Mouse (Mus musculus): ENCODE measurements around the gene Egflam. TPM values are rescaled to one million over a fixed set of nuclear protein-coding genes. Genes with fewer than 3 reads are reported as not detected.

Gene Egflam
- polyA plus RNA-seq, 1 experiment from 2014 or later = 12.3 TPM

DNA sequence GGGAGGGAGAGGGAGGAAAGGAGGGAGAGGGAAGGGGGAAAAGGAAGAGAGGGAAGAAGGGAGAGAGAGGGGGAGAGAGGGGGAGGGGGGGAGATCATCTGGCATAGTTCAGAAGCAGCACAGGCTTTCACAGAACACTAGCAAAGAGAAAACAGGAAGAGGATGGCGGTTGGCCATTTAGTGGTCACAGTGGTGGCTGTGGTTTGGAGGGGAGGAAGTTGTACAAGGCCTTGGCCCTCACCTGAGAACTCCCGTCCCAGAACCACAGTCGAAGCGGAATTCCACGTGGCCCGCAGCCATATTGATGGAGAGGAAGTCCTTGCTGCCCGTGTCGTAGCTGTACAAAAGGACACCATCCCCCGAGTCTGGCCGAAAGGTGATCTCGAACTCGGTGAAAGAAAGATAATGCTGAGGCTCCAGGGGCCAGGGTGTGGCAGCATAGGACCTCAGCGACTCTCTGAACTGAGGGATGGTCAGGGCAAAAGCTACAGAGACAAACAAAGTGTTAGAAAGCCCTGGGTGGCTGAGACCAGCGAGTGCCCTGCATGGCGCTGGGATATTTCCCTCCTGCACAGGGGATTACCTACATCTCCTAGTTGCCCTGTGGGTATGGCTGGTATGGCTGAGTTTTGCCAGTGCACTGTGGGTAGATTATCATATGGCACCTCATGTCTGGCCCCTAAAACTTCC is 155.9 kb downstream of the Egflam start:
- WGBS = 84% methylated on average over 15 of the region's 15 CpGs
- no peak for ATAC-seq (ENCODE audit: low FRiP score)
- no peaks in the 10 kb centered on the region for H3K4me1 ChIP-seq

GRCm38 (mm10) chr15:7240950-7241349 is 157.2 kb downstream of the Egflam start:
- H3K4me3 ChIP-seq (replicated peaks) = no peak overlapping the region
- no peaks in the 10 kb centered on the region for H3K4me1 ChIP-seq
- H3K4me2 ChIP-seq = no peak overlapping the region
- H3K36me3 ChIP-seq = no peaks in the 10 kb centered on the region
- H3K9ac ChIP-seq (replicated peaks) = no peak overlapping the region
- peak; percentile 22; the same call in 1 of the 2 replicates for ATAC-seq (ENCODE audit: low FRiP score)
- H3K9me3 ChIP-seq (replicated peaks) = no peaks in the 10 kb centered on the region
- H3K27ac ChIP-seq (replicated peaks) = no peak overlapping the region
- no peaks in the 10 kb centered on the region for H3K27me3 ChIP-seq (replicated peaks)
- 60% methylated on average over 3 of the region's 3 CpGs for WGBS

More for the DNA sequence above, 155.9 kb downstream of the Egflam start:
- no peak overlapping the region for H3K4me3 ChIP-seq (replicated peaks)
- no peak overlapping the region for H3K27ac ChIP-seq (replicated peaks)
- no peaks in the 10 kb centered on the region for H3K36me3 ChIP-seq
- no peak overlapping the region for H3K4me2 ChIP-seq
- no peaks in the 10 kb centered on the region for H3K9me3 ChIP-seq (replicated peaks)
- no peak overlapping the region for H3K9ac ChIP-seq (replicated peaks)
- H3K27me3 ChIP-seq (replicated peaks) = no peaks in the 10 kb centered on the region

- no peaks in the 10 kb centered on the region for H3K36me3 ChIP-seq
- H3K9ac ChIP-seq (replicated peaks) = no peak overlapping the region
- H3K4me3 ChIP-seq (replicated peaks) = no peak overlapping the region
- no peak overlapping the region for H3K4me2 ChIP-seq
- no peak overlapping the region for H3K27ac ChIP-seq (replicated peaks)
- H3K9me3 ChIP-seq (replicated peaks) = no peaks in the 10 kb centered on the region
- H3K27me3 ChIP-seq (replicated peaks) = no peaks in the 10 kb centered on the region
- WGBS = 84% methylated on average over 11 of the region's 11 CpGs
- no peak for ATAC-seq (ENCODE audit: low FRiP score)
- no peaks in the 10 kb centered on the region for H3K4me1 ChIP-seq
Observed at GRCm38 (mm10) chr15:7239904-7240303, 158.3 kb downstream of the Egflam start.

- H3K9me3 ChIP-seq (replicated peaks) = no peaks in the 10 kb centered on the region
- 89% methylated on average over 13 of the region's 13 CpGs for WGBS
- no peak overlapping the region for H3K4me2 ChIP-seq
- H3K27me3 ChIP-seq (replicated peaks) = no peaks in the 10 kb centered on the region
- H3K36me3 ChIP-seq = no peaks in the 10 kb centered on the region
- H3K27ac ChIP-seq (replicated peaks) = no peak overlapping the region
- H3K4me3 ChIP-seq (replicated peaks) = no peak overlapping the region
- no peak overlapping the region for H3K9ac ChIP-seq (replicated peaks)
- ATAC-seq (ENCODE audit: low FRiP score) = no peak
- no peaks in the 10 kb centered on the region for H3K4me1 ChIP-seq
Observed at GRCm38 (mm10) chr15:7233393-7234090, 164.7 kb downstream of the Egflam start.

- no peak overlapping the region for H3K27ac ChIP-seq (replicated peaks)
- WGBS = 4% methylated on average over 5 of the region's 5 CpGs
- peak; percentile 93 for ATAC-seq (ENCODE audit: low FRiP score)
- H3K9ac ChIP-seq (replicated peaks) = no peak overlapping the region
- H3K4me1 ChIP-seq = no peaks in the 10 kb centered on the region
- no peaks in the 10 kb centered on the region for H3K27me3 ChIP-seq (replicated peaks)
- H3K9me3 ChIP-seq (replicated peaks) = no peaks in the 10 kb centered on the region
- H3K36me3 ChIP-seq = no peaks in the 10 kb centered on the region
- no peak overlapping the region for H3K4me3 ChIP-seq (replicated peaks)
- no peak overlapping the region for H3K4me2 ChIP-seq
Observed at GRCm38 (mm10) chr15:7226225-7226624, 172.0 kb downstream of the Egflam start.

DNA sequence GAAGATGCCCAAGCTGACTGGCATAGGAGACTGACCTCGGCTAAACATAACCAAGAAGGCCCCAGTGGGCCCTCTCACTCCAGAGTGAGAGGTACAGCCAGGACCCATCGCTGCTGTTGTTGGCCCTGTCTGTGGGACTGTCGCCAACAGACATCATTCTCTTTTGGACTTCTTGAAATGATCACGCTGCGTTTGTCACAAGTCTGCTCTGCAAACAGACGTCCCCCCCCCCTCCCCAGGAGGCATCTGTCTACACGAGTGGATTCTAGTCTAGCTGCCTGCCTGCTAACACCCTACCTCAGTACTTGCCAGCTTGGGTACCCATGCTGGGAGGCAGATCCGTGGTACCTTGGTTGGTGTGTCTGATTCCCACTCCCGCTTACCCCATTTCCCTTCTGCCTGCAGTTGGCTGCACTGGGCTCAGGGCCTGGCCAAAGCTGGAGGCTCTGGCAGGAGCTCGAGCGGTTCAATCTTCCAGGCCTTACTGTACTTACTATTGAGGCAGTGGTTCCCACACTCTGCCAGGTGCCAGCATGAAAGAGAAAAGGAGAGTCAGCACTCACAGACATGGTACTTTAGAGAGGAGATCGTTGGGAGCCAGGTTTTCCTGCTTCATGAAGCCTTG is 173.9 kb downstream of the Egflam start:
- H3K27me3 ChIP-seq (replicated peaks) = no peaks in the 10 kb centered on the region
- no peak overlapping the region for H3K4me3 ChIP-seq (replicated peaks)
- ATAC-seq (ENCODE audit: low FRiP score) = no peak
- no peak overlapping the region for H3K4me2 ChIP-seq
- 80% methylated on average over 12 of the region's 12 CpGs for WGBS
- H3K9ac ChIP-seq (replicated peaks) = no peak overlapping the region
- H3K36me3 ChIP-seq = no peaks in the 10 kb centered on the region
- no peak overlapping the region for H3K27ac ChIP-seq (replicated peaks)
- H3K9me3 ChIP-seq (replicated peaks) = no peaks in the 10 kb centered on the region
- no peaks in the 10 kb centered on the region for H3K4me1 ChIP-seq

DNA sequence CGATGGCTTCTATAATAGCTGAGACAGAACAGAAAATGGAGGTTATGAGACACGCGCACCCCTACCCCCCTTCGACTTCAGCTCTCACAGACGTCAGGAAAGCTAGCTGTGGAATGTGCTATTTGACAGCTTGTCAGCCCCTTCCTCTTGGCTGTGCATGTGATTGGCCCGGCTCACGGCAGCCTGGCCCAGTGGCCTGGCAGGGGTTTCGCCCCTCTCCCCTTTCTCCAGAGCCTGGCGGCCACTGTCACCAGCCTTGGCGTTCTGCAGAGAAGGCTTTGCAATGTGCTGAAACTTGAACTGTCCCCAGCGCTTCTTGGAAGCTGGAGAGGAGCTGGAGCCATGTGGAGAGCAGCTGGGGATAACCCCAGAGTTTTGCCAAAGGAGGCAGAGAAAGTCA is 175.4 kb downstream of the Egflam start:
- H3K9me3 ChIP-seq (replicated peaks) = no peaks in the 10 kb centered on the region
- 0 out of 2 replicates have a peak, but pooled peaks have one; percentile 35 for ATAC-seq (ENCODE audit: low FRiP score)
- no peaks in the 10 kb centered on the region for H3K4me1 ChIP-seq
- H3K27me3 ChIP-seq (replicated peaks) = no peaks in the 10 kb centered on the region
- H3K9ac ChIP-seq (replicated peaks) = no peak overlapping the region
- no peak overlapping the region for H3K4me2 ChIP-seq
- WGBS = 67% methylated on average over 11 of the region's 11 CpGs
- no peak overlapping the region for H3K27ac ChIP-seq (replicated peaks)
- no peaks in the 10 kb centered on the region for H3K36me3 ChIP-seq
- no peak overlapping the region for H3K4me3 ChIP-seq (replicated peaks)

DNA sequence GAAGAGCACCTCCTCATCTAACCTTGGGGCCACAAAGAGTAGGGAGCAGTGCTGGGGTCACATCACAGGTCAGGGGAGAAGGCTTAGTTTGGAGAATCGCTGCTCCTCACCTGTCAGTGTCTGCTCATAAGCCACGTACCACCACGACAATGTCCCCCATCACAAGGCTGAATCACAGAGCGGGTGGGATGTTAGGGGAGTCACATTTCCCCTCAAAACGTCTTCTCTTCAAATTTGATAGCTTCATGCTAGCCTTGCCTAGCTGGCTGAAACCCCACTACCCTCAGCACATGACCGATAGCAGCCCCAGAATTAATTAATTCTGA is 181.0 kb downstream of the Egflam start:
- H3K4me1 ChIP-seq = no peaks in the 10 kb centered on the region
- H3K9ac ChIP-seq (replicated peaks) = no peak overlapping the region
- H3K27ac ChIP-seq (replicated peaks) = no peak overlapping the region
- ATAC-seq (ENCODE audit: low FRiP score) = no peak
- H3K4me3 ChIP-seq (replicated peaks) = no peak overlapping the region
- no peaks in the 10 kb centered on the region for H3K9me3 ChIP-seq (replicated peaks)
- H3K36me3 ChIP-seq = no peaks in the 10 kb centered on the region
- no peaks in the 10 kb centered on the region for H3K27me3 ChIP-seq (replicated peaks)
- WGBS = 94% methylated on average over 6 of the region's 6 CpGs
- no peak overlapping the region for H3K4me2 ChIP-seq

DNA sequence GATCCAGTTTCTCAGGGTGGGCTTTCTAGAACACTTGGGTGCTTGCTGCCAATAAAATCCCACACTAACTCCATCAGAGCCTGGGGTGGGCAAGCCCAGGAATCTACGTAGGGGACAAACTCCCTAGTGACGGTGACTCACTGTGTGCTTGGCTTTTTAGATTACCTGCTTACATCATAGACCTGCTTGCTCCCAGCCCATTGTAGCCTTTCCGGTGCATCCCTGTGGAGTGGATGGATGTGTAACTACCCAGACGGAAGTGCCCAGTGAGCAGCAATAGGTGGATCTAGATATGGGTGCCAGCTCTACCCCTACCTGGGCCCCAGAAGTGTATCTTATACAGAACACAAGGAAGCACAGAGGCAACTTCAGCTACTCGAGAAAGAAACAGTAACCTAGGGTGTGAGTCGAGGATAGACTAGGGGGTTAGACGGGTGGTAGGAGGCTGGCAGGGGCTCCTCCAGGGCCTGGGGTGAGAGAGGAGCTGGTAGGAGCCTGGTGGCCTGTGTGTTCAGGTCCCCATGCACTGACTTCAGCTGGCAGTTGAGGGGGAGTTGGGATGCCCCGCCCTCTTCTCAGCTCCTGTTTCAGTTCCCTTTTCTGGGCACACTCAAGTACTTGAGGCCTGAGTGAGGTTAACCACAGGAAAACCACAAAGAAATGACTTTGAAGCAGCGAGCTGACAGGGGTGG is 181.5 kb downstream of the Egflam start:
- 87% methylated on average over 9 of the region's 9 CpGs for WGBS
- Histone ChIP-seq H3K9ac (replicated peaks) (no peak overlapping the region), H3K27ac (replicated peaks) (no peak overlapping the region), H3K4me2 (no peak overlapping the region), H3K36me3 (no peaks in the 10 kb centered on the region), H3K9me3 (replicated peaks) (no peaks in the 10 kb centered on the region), H3K4me1 (no peaks in the 10 kb centered on the region), H3K4me3 (replicated peaks) (no peak overlapping the region), H3K27me3 (replicated peaks) (no peaks in the 10 kb centered on the region)
- no peak; the same call in 1 of the 2 replicates for ATAC-seq (ENCODE audit: low FRiP score)

- 99% methylated on average over 3 of the region's 3 CpGs for WGBS
- Histone ChIP-seq H3K4me3 (replicated peaks) (no peak overlapping the region), H3K9me3 (replicated peaks) (no peaks in the 10 kb centered on the region), H3K4me2 (no peak overlapping the region), H3K27ac (replicated peaks) (no peak overlapping the region), H3K36me3 (no peaks in the 10 kb centered on the region), H3K27me3 (replicated peaks) (no peaks in the 10 kb centered on the region), H3K9ac (replicated peaks) (no peak overlapping the region), H3K4me1 (no peaks in the 10 kb centered on the region)
- no peak for ATAC-seq (ENCODE audit: low FRiP score)
Observed at GRCm38 (mm10) chr15:7215845-7216244, 182.3 kb downstream of the Egflam start.

DNA sequence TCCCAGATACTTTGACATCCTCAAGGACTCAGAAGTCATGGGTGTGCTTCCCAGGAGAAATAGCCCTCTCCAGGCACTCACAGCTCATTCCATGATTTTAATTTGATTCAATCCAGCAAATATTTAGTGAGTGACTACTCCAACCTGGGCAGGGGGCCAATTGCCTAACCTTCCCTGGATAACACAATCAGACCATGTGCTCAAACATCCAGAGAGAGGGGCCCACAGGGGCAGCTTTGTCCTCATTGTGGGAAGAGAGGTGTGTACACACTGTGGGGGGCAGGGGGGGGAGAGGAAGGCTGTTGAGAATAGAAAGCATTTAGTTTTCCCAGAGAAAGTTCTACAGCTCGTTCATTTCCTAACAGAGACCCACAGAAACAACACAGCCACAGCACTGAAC is 184.5 kb downstream of the Egflam start:
- no peak overlapping the region for H3K4me3 ChIP-seq (replicated peaks)
- ATAC-seq (ENCODE audit: low FRiP score) = no peak
- no peak overlapping the region for H3K9ac ChIP-seq (replicated peaks)
- H3K27me3 ChIP-seq (replicated peaks) = no peaks in the 10 kb centered on the region
- no peak overlapping the region for H3K27ac ChIP-seq (replicated peaks)
- 35% methylated on average over 1 of the region's 1 CpGs for WGBS
- no peak overlapping the region for H3K4me2 ChIP-seq
- H3K36me3 ChIP-seq = no peaks in the 10 kb centered on the region
- no peaks in the 10 kb centered on the region for H3K4me1 ChIP-seq
- H3K9me3 ChIP-seq (replicated peaks) = no peaks in the 10 kb centered on the region
